Mouse (Mus musculus): ENCODE measurements around the gene Col18a1. TPM values are rescaled to one million over a fixed set of nuclear protein-coding genes. Genes with fewer than 3 reads are reported as not detected.

Gene Col18a1
- total and polyA plus RNA-seq, 2 experiments from 2014 or later = 11.7 to 28.4 TPM

DNA sequence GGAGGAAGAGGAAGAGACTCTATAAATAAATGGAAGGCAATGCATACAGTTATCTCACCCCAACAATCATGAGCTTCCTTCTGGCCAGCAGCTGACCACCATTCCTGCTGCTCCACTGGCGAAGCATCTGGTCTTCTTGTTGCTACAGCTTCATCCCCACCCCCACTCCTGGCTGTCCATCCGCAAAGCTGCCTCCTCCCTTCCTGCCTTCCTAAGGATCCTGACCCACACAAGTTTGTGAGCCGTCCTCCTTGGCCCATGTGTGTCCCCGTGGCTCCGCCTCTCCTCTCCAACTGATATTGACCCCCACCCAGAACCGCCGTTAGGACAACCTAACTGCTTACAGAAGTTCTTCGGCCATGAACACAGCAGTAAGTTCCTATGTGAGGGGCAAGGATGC is 16.3 kb downstream of the Col18a1 start:
- ATAC-seq = no peak
- H3K4me2 ChIP-seq (ENCODE audit: low read depth) = no peak overlapping the region
- TF ChIP-seq CTCF (IDR thresholded peaks at IDR 0.05; ENCODE audit: low read depth) = no peak
- 46% methylated on average over 8 of the region's 8 CpGs for WGBS
- H3K4me1 ChIP-seq (ENCODE audit: insufficient read depth) = peaks cover 10% of the 10 kb centered on the region; the same call in 1 of the 2 replicates
- no peak overlapping the region for H3K27ac ChIP-seq (ENCODE audit: low read depth, low read length)
- no peak for DNase-seq
- H3K4me3 ChIP-seq (ENCODE audit: low read depth, low read length) = no peak overlapping the region
- H3K9ac ChIP-seq = no peak overlapping the region
- H3K27me3 ChIP-seq (ENCODE audit: insufficient read depth, low read length) = no peaks in the 10 kb centered on the region
- H3K36me3 ChIP-seq (ENCODE audit: insufficient read depth) = no peaks in the 10 kb centered on the region
- no peaks in the 10 kb centered on the region for H3K9me3 ChIP-seq (ENCODE audit: low read length)

DNA sequence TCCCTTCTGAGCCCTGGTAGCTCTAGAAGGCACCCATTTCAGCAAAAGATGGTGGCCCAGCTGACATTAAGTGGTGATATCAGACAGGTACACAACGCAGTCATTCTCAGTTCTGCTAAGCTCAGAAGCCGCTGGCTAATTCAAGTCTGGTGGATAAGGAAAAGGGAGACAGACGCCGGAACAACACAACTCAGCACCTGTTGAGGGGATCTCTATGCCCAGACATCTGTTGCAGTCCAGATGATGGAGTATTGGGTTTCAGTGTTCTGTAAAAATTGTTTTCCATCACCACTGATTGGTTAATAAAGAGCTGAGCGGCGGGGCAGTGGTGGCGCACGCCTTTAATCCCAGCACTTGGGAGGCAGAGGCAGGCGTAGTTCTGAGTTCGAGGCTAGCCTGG is 18.8 kb downstream of the Col18a1 start:
- Histone ChIP-seq H3K27me3 (ENCODE audit: insufficient read depth, low read length) (no peaks in the 10 kb centered on the region), H3K4me1 (ENCODE audit: insufficient read depth) (peaks cover 10% of the 10 kb centered on the region; the same call in 1 of the 2 replicates), H3K36me3 (ENCODE audit: insufficient read depth) (no peaks in the 10 kb centered on the region), H3K9ac (no peak overlapping the region), H3K4me2 (ENCODE audit: low read depth) (no peak overlapping the region), H3K9me3 (ENCODE audit: low read length) (no peaks in the 10 kb centered on the region), H3K4me3 (ENCODE audit: low read depth, low read length) (no peak overlapping the region), H3K27ac (ENCODE audit: low read depth, low read length) (no peak overlapping the region)
- 87% methylated on average over 10 of the region's 10 CpGs for WGBS
- no peak for TF ChIP-seq CTCF (IDR thresholded peaks at IDR 0.05; ENCODE audit: low read depth)
- ATAC-seq (no peak), DNase-seq (no peak)

DNA sequence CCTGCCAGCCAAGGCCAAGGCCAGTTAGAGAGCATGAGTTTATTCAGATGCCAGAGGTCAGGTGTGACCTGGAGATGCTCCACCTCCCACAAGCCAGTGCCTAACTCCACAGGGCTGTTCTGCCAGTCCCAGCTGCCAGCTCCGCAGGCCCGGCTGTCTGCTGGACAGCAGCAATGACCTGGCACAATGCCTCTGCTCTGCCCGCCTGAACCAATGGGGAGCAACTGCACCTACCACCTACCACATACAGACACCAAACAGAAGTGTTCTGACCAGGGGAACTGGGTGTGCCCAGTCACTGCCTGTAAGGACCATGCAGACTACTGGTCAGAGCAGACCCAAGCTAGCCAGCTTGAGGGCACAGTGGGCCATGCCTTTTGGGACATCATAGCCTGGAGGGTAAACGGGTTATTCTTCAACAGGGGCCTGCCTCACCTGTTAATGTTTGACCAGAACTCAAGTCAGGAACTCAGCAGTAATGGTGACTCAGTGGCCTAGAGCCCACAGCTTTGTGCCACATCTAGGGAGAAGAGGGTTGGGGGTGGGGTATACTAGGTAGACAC is 19.4 kb downstream of the Col18a1 start:
- peaks cover 10% of the 10 kb centered on the region; the same call in 1 of the 2 replicates for H3K4me1 ChIP-seq (ENCODE audit: insufficient read depth)
- ATAC-seq = no peak
- 51% methylated on average over 4 of the region's 4 CpGs for WGBS
- H3K9ac ChIP-seq = no peak overlapping the region
- no peaks in the 10 kb centered on the region for H3K36me3 ChIP-seq (ENCODE audit: insufficient read depth)
- H3K9me3 ChIP-seq (ENCODE audit: low read length) = no peaks in the 10 kb centered on the region
- no peak overlapping the region for H3K4me2 ChIP-seq (ENCODE audit: low read depth)
- no peak overlapping the region for H3K4me3 ChIP-seq (ENCODE audit: low read depth, low read length)
- DNase-seq = no peak
- no peaks in the 10 kb centered on the region for H3K27me3 ChIP-seq (ENCODE audit: insufficient read depth, low read length)
- H3K27ac ChIP-seq (ENCODE audit: low read depth, low read length) = no peak overlapping the region
- TF ChIP-seq CTCF (IDR thresholded peaks at IDR 0.05; ENCODE audit: low read depth) = no peak

DNA sequence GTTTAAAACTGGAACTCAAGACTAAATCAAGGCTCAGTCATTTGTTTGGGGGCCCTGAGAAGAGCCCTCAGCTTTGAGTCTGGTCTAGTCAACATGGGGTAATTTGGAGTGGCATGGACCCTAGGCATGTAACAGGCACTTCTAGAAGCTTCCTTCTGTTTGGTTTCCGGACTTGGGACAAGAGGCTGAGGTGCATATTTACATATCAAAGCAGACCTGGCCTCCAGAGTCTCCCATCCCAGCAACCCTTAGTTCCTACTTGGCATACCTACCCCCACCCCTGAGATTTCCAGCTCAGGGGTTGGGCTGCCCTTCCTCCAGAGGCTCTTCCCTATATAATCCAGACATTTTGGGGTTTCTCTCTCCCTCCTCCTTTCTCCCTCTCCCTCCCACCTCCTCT is 20.4 kb downstream of the Col18a1 start:
- no peak for ATAC-seq
- H3K9ac ChIP-seq = no peak overlapping the region
- 0 out of 2 replicates have a peak, but pooled peaks cover 2% of the 10 kb centered on the region for H3K4me1 ChIP-seq (ENCODE audit: insufficient read depth)
- DNase-seq = no peak
- no peak for TF ChIP-seq CTCF (IDR thresholded peaks at IDR 0.05; ENCODE audit: low read depth)
- H3K27ac ChIP-seq (ENCODE audit: low read depth, low read length) = no peak overlapping the region
- H3K27me3 ChIP-seq (ENCODE audit: insufficient read depth, low read length) = no peaks in the 10 kb centered on the region
- no peaks in the 10 kb centered on the region for H3K36me3 ChIP-seq (ENCODE audit: insufficient read depth)
- WGBS = 23% methylated on average over 1 of the region's 1 CpGs
- H3K4me2 ChIP-seq (ENCODE audit: low read depth) = no peak overlapping the region
- H3K9me3 ChIP-seq (ENCODE audit: low read length) = no peaks in the 10 kb centered on the region
- H3K4me3 ChIP-seq (ENCODE audit: low read depth, low read length) = no peak overlapping the region

DNA sequence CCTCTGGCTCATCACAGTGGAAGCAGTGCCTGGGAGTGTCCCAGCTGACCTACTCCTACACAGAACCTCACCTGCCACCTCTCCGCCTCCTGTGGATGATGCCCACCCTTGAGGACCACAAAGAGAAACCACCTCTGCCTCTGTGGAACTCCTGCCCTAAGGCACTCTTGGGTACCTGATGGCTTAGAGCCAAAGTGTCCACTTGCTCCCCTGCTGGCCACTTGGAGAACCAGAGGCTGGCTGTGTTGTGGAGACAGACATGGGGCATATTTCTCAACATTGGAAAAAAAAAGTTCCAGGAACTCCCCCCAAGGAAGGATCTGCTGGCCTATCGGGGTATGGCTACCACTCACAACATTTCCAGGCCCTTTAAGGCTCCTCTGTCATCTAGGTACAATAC is 22.0 kb downstream of the Col18a1 start:
- H3K4me1 ChIP-seq (ENCODE audit: insufficient read depth) = no peaks in the 10 kb centered on the region
- H3K9me3 ChIP-seq (ENCODE audit: low read length) = no peaks in the 10 kb centered on the region
- no peak for DNase-seq
- no peak overlapping the region for H3K9ac ChIP-seq
- H3K27ac ChIP-seq (ENCODE audit: low read depth, low read length) = no peak overlapping the region
- H3K4me2 ChIP-seq (ENCODE audit: low read depth) = no peak overlapping the region
- no peaks in the 10 kb centered on the region for H3K27me3 ChIP-seq (ENCODE audit: insufficient read depth, low read length)
- no peak overlapping the region for H3K4me3 ChIP-seq (ENCODE audit: low read depth, low read length)
- 0 out of 2 replicates have a peak, but pooled peaks have one; percentile 18 for TF ChIP-seq CTCF (IDR thresholded peaks at IDR 0.05; ENCODE audit: low read depth)
- no peaks in the 10 kb centered on the region for H3K36me3 ChIP-seq (ENCODE audit: insufficient read depth)
- no peak for ATAC-seq
- WGBS = 98% methylated on average over 2 of the region's 2 CpGs

DNA sequence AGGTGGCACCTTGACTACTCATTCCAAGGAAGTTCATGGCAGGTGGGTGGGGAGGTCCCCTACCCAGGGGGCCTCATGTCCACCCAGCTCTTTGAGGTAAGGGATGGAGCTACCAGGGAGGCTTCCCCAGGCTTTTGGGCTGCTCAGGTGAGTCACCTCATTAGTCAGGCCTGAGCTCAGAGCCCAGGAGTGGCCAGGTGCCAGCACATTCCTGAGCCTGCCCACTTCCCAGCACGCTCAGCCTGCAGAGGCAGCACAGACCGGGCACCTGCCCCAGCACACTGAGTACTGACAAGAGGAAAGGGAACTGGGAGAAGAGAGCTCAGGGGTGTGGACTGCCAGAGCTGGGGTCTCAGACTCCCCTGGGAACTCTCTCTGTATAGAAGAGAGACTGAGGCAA is 24.0 kb downstream of the Col18a1 start:
- WGBS = 85% methylated on average over 2 of the region's 2 CpGs
- no peak overlapping the region for H3K4me2 ChIP-seq (ENCODE audit: low read depth)
- H3K36me3 ChIP-seq (ENCODE audit: insufficient read depth) = no peaks in the 10 kb centered on the region
- TF ChIP-seq CTCF (IDR thresholded peaks at IDR 0.05; ENCODE audit: low read depth) = no peak
- ATAC-seq (no peak), DNase-seq (no peak)
- no peak overlapping the region for H3K27ac ChIP-seq (ENCODE audit: low read depth, low read length)
- H3K9ac ChIP-seq = no peak overlapping the region
- no peaks in the 10 kb centered on the region for H3K9me3 ChIP-seq (ENCODE audit: low read length)
- H3K27me3 ChIP-seq (ENCODE audit: insufficient read depth, low read length) = no peaks in the 10 kb centered on the region
- no peak overlapping the region for H3K4me3 ChIP-seq (ENCODE audit: low read depth, low read length)
- H3K4me1 ChIP-seq (ENCODE audit: insufficient read depth) = no peaks in the 10 kb centered on the region

DNA sequence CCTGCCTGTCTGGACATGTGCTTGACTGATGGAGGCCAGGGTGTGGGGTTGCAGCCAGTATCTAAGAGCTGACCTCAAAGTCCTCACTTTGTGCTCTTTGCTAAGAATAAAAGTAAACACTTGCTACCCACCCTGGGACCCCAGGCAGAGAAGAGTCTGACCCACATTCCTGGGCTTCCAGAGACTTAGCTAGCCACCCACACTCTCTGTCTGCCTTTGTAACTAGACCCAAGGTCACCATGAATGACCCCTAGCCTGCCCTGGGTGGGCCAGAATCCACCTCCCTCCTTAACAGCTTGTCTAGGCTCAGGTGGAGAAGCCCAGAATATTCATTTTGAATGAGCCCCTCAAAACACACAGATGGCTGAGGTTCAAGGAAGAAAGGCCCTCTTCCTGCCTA is 28.0 kb downstream of the Col18a1 start:
- no peak overlapping the region for H3K9ac ChIP-seq
- no peak for TF ChIP-seq CTCF (IDR thresholded peaks at IDR 0.05; ENCODE audit: low read depth)
- no peaks in the 10 kb centered on the region for H3K9me3 ChIP-seq (ENCODE audit: low read length)
- no peaks in the 10 kb centered on the region for H3K27me3 ChIP-seq (ENCODE audit: insufficient read depth, low read length)
- no peak overlapping the region for H3K27ac ChIP-seq (ENCODE audit: low read depth, low read length)
- DNase-seq (no peak), ATAC-seq (no peak)
- no peaks in the 10 kb centered on the region for H3K36me3 ChIP-seq (ENCODE audit: insufficient read depth)
- no peak overlapping the region for H3K4me3 ChIP-seq (ENCODE audit: low read depth, low read length)
- H3K4me1 ChIP-seq (ENCODE audit: insufficient read depth) = no peaks in the 10 kb centered on the region
- no peak overlapping the region for H3K4me2 ChIP-seq (ENCODE audit: low read depth)
